Mouse (Mus musculus) T-helper 2 cell (primary cell): ENCODE measurements around the gene Chadl.

ENCODE experiments used
- in situ Hi-C: fragments of 300-600 bp; cut with MboI, MseI; formaldehyde crosslinking; loops from one replicate; pipeline ENCODE4 v1.15.1; 2025; ENCODE audit warnings: high pct_unique_total_duplicates

Gene Chadl

GRCm38 (mm10) chr15:81700601-81701000 is 3.5 kb upstream of the Chadl start:
- in situ Hi-C loops: no loop called here

- in situ Hi-C loops: no loop called here
Observed at GRCm38 (mm10) chr15:81700161-81700560, 3.1 kb upstream of the Chadl start.

DNA sequence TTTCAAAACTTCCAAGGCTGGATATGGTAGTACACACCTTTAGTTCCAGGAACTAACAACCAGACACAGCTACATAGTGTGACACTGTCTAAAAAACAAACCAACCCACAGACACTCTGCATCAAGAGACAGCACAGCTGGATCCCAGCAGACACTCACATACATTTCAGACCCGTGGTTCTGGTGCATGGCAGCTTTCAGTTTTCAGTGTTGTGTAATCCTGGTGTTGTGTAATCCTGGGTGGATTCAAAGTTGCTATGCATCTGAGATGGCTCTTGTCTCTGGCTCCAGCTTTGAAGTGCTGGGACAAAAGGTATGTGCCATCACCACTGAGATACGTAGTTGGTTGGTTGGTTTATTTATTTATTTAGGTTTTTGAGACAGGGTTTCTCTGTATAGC is 1.4 kb upstream of the Chadl start:
- in situ Hi-C loops: no loop called here

- in situ Hi-C loops: no loop called here
Observed at GRCm38 (mm10) chr15:81697847-81698246, 760 bp upstream of the Chadl start.

DNA sequence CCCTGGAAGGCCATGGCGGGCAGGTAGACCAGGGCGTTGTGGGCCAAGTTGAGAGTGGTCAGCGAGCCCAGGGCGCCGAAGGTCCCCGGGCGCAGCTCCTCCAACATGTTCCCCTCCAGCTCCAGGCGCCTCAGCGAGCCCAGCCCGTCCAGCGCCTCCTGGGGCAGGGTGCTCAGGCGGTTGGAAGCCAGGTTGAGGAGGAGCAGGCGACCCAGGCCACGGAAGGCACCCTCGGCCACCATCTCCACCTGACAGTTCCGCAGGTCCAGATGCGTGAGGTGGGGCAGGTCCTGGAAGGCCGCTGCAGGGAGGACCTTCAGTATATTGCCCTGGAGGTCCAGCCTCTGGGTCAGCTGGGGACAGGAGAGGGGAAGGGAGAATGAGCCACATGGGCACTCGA is 2.2 kb downstream of the Chadl start:
- in situ Hi-C loops: no loop called here

- in situ Hi-C loops: no loop called here
Observed at GRCm38 (mm10) chr15:81693967-81694881, 2.9 kb downstream of the Chadl start.

DNA sequence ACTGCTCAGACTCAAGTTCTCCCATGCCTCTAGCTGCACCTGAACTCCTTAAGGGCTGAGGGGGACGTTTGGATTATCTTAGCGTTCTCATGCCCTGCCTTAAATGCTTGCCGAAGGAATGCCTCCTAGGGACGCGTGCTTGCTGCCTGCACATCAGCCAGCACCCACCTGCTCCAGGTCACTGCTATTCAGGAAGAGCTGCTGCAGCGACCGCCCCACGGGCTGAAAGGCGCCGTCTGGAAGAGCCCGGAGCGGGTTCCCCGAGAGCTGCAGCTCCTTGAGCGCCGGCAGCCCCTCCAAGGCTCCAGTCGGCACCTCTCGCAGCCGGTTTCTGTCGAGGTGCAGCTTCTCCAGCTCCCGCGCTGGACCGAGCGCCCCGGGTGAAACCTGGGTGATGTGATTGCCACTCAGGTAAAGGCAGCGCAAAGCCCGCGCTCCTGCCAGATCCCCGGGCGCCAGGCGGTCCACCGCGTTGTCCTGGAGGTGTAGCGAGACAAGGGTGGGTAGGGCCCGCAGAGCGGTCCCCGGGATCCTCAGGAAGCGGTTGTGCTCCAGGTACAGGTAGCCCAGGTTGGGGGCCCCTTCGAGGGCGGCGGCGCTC is 3.6 kb downstream of the Chadl start:
- in situ Hi-C loops: no loop called here

DNA sequence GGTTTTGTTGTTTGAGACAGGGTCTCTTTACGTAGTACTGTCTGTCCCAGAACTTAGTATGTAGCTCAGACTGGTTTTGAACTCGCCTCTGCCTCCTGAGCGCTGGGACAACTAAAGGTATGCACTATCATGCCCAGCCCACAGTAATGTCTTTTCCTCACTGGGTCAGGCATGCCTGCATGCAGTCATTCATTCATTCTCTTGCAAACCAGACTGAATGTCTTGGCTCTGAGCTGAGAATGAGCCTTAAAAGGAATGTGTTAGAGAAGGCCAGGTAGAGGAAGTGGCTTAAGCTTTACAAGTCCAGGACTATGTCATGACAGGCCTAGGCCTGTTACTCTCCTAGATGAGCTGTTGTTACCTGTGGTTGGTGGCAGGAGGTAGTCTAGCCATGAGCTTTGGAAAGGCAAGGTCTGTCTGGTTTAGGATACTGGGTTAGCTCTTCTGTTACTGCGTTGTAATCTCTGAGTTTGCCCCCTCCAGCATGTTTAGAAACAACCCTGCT is 16.7 kb downstream of the Chadl start:
- in situ Hi-C loops: no loop called here

- in situ Hi-C loops: no loop called here
Observed at GRCm38 (mm10) chr15:81676637-81677036, 20.4 kb downstream of the Chadl start.

GRCm38 (mm10) chr15:81670231-81670640 is 26.9 kb downstream of the Chadl start:
- in situ Hi-C loops: no loop called here

DNA sequence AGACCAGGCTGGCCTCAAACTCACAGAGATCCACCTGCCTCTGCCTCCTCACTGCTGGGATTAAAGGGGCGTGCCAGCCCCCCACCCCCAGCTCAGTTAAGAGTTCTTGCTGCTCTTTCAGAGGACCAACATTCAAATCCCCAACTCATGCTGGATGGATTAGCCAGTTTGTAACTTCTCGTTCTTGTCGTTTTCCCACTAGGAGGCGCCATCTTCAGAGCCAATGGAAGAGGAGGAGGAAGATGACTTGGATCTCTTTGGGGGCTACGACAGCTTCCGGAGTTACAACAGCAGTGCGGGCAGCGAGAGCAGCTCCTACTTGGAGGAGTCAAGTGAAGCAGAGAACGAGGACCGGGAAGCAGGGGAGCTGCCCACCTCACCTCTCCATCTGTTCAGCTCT is 30.1 kb downstream of the Chadl start:
- in situ Hi-C loops: no loop called here

DNA sequence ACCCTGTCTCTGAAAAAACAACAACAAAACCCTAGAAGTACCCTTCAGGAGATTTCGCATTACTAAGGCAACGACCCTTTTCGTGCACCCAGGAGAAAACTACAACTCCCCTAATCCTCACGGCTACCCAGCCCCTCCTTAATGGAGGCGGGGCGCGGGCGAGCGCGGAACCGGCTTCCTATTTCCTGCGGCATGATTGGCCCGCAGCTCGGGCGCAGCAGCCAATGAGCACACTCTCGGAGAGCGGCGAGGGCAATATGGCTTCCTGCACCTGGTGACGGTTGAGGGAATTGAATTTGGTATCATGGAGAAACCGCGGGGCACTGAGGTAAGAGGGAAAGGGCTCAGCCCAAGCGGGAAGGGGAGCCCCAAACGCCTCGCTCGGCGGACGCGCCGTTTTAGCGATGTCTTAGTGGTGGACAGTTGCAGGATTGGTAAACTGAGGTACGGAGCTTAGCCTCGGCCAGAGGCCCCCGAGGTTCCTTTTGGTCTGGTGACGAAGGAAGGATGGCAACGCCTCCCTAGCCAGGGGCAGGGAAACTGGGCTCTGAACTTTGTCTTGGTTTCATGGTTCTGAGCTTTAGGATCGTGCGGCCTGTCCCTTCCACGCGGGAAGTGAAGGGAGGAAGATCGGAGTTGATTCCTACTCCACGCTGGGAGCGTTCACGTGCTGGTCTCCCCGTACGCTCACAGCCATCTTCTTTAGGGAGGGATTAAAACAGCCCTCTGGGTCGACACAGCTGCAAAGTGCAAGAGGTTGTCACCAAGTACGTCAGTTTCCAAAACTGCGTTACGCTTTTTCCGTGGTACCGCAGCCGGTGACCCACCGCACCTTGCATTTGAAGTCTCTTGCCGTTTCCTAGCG is 33.2 kb downstream of the Chadl start, which contains the start of gene L3mbtl2:
Gene L3mbtl2, plus strand, starts transcription at position 193 of the 865 bp plus-strand sequence.
- in situ Hi-C loops: no loop called here

GRCm38 (mm10) chr15:81663281-81663680 is 33.8 kb downstream of the Chadl start:
- in situ Hi-C loops: no loop called here

- in situ Hi-C loops: no loop called here
Observed at GRCm38 (mm10) chr15:81661701-81662100, 35.4 kb downstream of the Chadl start.

DNA sequence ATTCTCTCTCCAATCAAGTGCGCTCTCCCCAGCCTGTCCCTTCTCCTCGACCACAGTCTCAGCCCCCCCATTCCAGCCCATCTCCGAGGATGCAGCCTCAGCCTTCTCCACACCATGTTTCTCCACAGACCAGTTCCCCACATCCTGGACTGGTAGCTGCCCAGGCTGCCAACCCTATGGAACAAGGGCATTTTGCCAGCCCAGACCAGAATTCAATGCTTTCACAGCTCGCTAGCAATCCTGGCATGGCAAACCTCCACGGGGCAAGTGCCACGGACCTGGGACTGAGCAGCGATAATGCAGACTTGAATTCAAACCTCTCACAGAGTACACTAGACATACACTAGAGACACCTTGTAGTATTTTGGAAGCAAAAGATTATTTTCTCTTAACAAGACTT is 46.5 kb downstream of the Chadl start:
- in situ Hi-C loops: loop anchor here (5.0 kb wide), 1 partner anchor 43 kb away; no protein-coding TSS in a partner anchor

DNA sequence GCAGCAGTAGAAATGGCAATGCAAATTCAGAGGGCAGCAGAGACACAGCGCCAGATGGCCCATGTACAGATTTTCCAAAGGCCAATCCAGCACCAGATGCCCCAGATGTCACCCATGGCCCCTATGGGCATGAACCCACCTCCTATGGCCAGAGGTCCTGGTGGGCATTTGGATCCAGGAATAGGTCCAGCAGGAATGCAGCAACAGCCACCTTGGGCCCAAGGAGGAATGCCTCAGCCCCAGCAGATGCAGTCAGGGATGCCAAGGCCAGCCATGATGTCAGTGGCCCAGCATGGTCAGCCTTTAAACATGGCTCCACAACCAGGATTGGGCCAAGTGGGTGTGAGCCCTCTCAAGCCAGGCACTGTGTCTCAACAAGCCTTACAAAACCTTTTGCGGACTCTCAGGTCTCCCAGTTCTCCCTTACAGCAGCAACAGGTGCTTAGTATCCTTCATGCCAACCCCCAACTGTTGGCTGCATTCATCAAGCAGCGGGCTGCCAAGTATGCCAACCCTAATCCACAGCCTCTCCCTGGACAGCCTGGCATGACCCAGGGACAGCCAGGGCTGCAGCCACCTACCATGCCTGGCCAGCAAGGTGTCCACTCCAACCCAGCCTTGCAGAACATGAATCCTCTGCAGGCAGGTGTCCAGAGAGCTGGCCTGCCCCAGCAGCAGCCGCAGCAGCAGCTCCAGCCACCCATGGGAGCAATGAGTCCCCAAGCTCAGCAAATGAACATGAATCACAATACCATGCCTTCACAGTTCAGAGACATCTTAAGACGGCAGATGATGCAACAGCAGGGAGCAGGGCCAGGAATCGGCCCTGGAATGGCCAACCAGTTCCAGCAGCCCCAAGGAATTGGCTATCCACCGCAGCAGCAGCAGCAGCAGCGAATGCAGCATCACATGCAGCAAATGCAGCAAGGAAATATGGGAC is 47.3 kb downstream of the Chadl start:
- in situ Hi-C loops: loop anchor here (5.0 kb wide), 1 partner anchor 42 kb away; no protein-coding TSS in a partner anchor
